Mouse (Mus musculus) liver, embryonic 14.5 days (tissue): Measurements from ENCODE around the gene Fbxl17.

Experiments used
- CTCF ChIP-seq: IDR thresholded peaks from 2 replicates; pipeline ENCODE4 v1.5.1; 2016; ENCODE audit warnings: antibody characterized with exemption, low read depth, control low read depth
- EP300 ChIP-seq: IDR thresholded peaks from 2 replicates; pipeline ENCODE4 v1.6.1; 2016; ENCODE audit warnings: antibody characterized with exemption, low read depth

DNA sequence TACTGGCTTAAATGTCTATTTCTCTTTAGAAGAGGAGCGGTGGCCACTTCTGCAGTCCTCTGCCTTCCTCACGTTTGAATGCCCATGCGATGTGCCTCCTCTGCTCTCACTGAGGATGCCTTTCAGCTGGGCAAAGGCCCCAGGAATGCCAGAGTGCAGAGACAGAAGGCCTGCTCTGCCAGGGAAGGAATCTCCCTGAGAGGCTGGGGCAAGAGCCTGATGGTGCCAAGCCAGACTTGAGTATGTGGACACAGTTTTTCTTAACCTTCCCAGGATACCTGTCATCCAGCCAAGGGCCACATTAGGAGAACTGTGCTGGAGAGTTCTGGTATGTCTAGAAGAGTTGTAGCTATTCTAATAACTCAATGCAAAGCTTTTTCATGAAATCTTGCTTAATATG, 380.1 kb downstream of the Fbxl17 start:
- TF ChIP-seq EP300 = no peak
- no peak for TF ChIP-seq CTCF
